Mouse (Mus musculus) layer of hippocampus, postnatal 14 days (tissue): ENCODE measurements around the gene Vsir. TPM values are rescaled to one million over a fixed set of nuclear protein-coding genes. Genes with fewer than 3 reads are reported as not detected.

ENCODE experiments used
- DNase-seq, 2 experiments: peaks; one replicate each; pipeline ENCODE4 v3.0.0; 2021 to 2022; ENCODE audit warnings: low spot score in 2 of 2, mixed read lengths in 1 of 2
- total RNA-seq, 2 experiments: library from RNA; stranded (reverse); gene quantifications; 2 replicates each; pipeline ENCODE4 v1.2.3; 2021

Gene Vsir
- total RNA-seq, 2 experiments from 2014 or later = 23.8 to 24.6 TPM

DNA sequence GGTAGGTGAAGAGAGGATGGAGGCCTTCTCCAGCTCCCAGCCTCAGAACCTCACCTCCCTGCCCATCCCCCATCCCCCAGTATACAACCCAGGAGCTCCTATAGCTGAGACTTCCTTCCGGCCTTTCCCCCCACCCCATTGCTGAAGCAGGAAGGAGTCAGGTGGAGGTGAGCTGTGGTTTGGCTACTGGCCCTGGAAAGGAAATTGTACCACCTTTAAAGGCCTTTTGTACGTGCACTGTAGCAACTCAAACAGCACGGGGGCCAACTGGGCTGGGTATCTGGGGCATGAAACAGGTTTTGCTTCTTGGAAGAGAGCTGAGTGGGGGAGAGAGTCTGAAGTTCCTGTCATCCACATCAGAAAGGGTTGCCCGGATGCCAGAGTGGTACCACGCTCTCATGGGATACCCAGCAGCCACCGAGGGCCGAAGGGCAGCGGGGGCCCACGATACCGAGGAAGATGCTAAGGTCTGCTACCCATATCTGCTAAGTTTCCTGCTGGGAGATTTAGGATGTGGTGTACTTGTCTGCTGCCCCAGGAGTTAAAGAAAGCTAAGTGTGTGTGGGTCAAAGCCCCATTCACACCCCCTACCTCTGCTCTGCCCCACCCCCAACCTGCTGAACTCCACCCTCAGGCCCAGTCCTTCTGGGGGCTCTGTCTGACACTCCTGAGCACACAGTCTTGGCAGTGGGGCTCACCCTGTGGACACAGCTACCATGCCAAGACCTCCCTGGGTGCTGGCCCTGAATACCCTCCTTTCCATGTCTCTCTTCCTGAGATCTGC, 34.7 kb downstream of the Vsir start:
- DNase-seq = no peak

- DNase-seq = no peak
Observed at GRCm38 (mm10) chr10:60388332-60388731, 41.7 kb downstream of the Vsir start.

DNA sequence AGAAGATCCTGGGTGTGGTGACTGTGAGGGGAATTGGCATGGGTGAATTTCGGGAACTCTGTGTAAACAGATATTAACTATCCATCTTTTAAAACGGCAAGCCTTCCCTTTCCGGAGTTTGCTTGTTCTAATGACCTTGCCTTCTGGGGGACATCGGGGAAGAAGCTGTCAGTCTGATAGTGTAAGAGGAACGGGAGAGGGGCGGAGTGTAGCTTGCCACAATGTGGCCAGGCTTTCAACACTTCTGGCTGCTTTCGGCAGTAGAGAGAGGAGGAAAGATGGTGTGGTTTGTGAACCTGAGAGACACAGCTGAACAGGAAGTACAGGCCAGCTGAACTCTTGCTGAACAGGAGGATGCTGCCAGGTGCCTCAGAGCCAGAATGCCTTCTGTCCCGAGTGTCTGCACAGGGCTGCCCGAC, 42.8 kb downstream of the Vsir start:
- no peak for DNase-seq

DNA sequence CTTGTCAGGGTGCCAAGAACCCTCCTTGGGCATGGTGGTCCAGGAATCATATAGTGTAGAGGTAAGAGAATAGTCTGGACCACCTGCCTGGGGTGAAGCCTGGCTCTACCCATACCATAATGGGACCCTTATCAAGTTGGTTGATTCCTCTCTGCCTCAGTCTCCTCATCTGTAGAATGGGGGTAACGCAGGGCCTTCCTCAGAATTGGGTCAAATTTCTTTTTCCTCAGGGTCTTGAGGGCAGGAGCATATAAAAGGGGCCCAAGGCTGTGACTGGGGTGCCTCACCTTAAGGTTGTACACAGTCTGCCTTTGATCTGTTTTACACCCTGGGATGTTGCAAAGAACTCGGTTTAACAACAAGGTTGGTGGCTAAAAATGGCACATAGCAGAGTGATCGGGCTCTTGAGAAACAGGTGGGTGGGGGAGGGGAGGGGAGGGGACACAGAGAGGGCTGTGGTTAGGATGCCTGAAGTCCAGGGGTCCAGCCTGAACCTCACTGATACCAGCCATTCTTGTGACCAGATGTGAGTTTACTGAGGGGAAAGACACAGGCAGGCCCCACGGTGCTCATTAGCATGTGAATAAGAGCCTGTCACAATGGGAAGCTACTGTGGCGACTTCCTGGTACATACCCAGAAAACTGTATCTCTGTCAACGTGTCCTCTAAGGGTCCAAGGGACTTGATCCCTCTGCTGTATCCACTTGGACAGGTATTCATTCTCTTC, 43.7 kb downstream of the Vsir start:
- DNase-seq = no peak

DNA sequence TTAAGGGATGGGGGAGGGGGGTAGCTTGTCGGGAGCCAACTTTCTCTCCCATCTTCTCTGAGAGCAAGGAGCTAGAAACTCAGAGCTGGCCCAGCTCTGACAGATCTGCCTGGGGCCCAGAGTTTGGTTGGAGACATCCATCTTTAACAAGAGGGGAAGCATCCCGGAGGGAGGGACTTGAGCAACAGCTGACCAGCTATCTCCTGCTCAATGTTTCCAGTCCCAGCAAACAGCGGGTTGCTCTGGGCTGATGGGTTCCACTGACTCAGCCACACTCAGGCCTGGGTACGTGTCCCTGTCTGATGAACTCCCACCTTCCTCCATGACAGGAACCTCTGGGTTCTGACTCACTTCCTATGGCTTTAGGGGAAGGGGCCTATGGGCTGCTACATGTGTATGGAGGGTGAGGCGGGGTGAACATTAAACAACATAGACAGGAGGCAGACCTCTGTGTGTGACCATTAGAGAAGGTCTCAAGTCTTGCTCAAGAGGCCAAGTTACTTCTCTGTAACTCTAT, 44.3 kb downstream of the Vsir start:
- DNase-seq = no peak

DNA sequence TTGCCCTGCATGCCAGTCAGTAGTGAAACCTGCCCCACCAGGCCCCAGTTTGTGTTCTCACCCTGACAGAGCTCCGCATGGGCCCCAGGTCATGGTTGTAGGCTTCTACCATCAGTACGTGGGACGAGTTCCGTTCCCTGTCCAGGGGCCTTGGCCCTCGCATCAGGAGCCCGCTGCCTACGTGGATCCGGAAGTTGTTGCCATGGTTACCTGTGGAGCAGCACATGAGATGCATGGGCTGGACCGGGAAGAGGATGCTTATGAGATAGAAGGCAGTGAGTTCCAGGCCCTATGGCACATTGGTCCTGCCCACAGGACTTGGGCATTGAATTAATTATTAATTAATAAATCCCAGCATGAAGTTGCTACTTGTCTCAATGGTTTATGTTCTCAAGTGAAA, 45.0 kb downstream of the Vsir start:
- DNase-seq = no peak

DNA sequence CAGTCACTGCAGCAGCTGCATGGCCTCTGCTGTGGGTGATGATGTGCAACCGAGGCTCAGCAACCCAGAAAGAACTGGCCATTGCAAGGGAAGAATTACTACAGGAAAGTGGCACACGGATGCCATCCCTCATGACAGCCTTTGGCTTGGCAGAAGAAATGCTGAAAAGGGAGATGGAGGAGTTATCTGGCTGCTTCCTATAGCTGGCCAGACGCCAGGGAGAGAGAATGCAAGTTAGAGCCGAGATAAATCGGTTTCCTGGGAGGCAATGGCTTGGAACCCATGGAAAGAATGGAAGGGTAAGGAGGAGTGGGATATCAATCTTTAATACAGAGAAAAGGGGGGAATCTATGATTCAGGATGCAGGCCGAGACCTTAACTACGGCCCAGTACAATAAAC, 48.3 kb downstream of the Vsir start:
- no peak for DNase-seq

DNA sequence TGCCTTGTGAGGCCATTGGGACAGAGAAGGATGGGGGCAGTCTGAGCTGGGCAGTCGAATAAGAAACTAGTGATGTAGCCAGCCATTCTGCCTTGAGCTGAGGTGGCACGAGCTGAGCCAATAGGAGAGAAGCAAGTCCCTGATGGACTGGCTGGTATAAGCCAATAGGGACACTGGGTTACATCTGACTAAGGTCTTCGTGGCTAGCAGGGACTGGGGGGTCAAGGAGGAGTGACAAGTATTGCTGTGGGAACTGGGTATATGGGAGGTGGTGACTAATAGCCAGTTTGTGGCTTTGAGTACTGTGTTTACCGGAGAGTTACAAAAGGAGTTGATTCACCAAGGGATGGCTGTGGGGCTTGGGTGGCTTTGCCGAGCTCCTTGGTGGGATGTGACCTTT, 49.0 kb downstream of the Vsir start:
- DNase-seq = no peak

GRCm38 (mm10) chr10:60398051-60398814, 51.6 kb downstream of the Vsir start:
- DNase-seq = no peak

DNA sequence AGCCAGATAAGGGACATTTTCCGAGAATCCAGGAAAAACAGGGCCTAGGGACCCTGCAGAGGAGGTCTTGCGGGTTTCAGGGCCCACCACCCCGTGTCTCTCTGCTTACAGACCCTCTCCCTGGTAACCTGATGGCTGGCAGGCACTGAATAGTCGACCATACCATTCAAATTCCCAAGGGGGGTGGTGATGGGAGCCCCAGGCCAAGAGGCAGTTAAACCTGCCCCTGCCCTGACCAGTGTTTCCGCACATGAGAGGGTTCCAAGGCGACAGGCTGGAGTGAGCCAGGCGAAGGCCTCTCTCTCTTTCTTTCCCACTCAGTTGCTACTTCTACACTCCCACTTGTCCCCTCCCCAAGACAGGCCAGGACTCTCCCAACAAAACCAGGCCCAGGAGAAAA, 52.8 kb downstream of the Vsir start, which contains the start of gene Gm17455:
Gm17455 (plus strand) TSS at position 278 of the 400 bp plus-strand sequence.
- no peak for DNase-seq

- no peak for DNase-seq
Observed at GRCm38 (mm10) chr10:60400507-60401295, 54.0 kb downstream of the Vsir start.

GRCm38 (mm10) chr10:60405460-60406177, 59.0 kb downstream of the Vsir start:
- peak; percentile 46 to 78 for DNase-seq

DNA sequence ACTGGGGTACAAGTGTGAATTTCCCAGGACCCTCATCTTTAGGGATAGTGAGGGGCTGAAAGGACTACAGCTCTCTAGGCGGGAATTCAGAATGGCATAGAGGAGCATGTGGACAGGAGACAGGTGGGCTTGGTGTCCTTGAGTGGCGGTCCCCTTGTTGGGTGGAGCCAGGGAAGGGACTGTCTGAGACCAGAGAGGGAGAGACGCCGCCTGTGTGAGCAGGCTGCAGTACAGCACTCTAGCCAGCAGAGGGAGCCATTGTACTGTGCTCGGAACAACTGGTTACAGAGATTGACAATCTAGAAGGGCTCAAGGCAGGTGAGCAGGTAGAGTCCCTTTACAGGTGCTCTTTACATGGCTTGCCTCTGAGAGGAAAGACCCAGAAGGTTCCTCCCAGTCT, 61.2 kb downstream of the Vsir start:
- DNase-seq = peak; percentile 67 to 72

DNA sequence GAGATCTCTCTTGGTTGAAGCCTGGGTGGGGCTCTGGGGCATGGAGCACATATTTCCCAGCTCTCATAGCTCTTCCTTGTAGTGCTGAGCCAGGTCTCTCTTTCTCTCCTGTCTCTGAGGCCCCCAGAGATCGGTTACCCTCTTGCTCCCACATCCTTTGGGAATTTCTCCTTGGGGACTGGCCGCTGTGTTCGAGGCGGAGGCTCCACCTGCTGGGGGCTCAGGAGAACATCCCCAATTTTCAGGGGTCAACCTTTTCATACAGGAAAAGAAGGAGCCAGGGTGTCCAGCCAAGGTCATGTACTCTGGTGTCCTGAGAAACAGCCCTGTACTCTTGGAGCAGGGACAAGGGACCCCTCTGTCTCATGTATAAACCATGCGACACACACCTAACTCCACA, 65.1 kb downstream of the Vsir start:
- DNase-seq = no peak

GRCm38 (mm10) chr10:60413756-60414155, 67.1 kb downstream of the Vsir start:
- DNase-seq = no peak

DNA sequence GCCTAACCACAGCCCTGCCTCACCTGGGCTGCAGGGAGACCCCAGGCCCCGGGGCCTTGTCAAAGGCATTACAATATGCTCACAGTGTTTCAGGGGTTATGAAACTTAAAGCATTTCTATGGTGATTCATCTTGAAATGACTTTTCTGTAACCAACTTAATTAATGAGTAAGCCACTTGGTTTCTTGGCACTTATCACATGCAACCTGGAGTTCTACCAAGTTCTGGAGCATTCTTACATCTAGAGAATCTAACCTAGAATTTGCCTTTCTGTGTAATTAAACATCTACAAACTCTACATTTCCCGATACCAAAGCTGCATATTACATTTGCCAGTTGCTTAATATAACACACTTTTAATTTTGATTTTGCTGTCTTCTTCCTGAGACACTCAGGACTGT, 70.4 kb downstream of the Vsir start:
- no peak for DNase-seq

GRCm38 (mm10) chr10:60418137-60418536, 71.5 kb downstream of the Vsir start:
- peak; percentile 63 to 71 for DNase-seq

DNA sequence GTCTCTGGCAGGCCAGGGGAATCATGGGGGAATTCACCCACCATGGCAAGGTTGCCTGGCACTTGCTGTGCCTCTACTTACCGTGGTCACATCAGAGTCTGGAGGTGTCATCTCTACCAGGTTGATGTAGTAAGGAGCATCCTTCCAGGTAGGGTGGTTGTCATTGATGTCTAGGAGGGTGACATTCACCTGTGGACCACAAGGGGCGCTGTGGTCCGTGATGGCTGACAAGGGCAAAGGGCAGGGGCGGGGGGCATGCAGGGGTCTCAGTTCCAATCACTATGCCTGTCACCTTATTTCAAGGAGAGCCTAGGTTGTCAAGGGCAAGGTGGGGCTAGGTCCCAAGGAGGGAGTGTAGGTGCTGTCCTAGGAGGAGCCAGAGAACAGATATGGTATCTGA, 73.0 kb downstream of the Vsir start:
- no peak for DNase-seq
